Mouse (Mus musculus) layer of hippocampus, adult 11-12 months (tissue): Measurements from ENCODE around the gene Trpv2.

Source experiments
- DNase-seq: peaks from one replicate; pipeline ENCODE4 v3.0.0; 2022; ENCODE audit warnings: low spot score

Trpv2 gene

DNA sequence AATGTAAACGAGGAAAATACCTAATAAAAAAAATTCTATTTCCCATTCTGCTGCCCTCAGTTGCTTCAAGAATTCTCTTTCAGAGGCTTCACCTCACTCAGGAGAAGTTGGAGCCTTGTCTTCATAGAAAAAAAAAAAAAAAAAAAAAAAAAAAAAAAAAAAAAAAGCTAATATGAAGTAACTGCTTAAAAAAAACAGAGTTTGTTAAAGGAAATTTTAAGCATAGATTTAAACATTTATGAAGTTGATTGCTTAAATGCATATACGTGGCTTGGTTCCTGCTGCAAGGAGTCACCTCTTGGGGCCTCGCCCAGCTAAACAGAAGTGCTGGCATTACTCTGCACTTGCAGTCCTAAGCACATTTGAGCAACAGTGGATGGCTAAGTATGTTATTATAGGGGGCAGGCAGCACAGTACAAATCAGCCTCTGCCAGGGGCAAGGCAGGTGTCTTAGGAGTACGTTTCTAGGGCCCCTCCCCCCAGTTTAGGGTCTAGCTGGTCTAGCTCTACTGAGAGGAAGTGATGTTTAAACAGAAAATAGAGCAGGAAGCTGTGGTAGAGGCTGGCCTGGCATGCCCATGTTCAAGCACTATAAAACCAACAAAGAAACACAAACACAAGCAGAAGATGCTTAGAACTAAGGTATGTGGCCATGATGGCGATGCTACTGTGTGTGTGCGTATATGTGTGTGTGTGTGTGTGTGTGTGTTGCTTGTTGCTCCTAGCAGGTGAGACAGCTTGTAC, at the start of gene Trpv2:
TSS of gene Trpv2 (plus strand) at position 528 of the 744 bp plus-strand sequence.
- no peak for DNase-seq

- DNase-seq, result no peak
These were observed 37.2 kb upstream of the Trpv2 start for GRCm38 (mm10) chr11:62537089-62537488.

DNA sequence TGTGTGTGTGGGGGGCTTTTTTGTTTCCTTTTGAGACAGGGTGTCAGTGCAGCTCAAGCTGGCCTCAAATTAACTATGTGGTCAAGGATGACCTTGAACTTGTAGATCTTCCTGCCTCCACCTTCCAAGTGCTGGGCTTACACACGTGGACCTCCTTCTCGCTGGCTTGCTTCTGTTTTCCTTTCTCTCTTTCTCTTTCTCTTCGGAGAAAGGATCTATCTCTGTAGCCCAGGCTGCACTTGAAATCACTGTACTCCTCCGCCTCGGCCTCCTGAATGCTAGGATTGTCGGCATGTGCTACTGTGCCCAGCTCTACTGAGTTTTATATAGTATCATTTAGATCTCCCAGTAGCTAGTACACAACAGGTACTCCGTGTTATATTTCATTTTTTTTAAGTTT, 36.7 kb upstream of the Trpv2 start:
- DNase-seq, result no peak

DNA sequence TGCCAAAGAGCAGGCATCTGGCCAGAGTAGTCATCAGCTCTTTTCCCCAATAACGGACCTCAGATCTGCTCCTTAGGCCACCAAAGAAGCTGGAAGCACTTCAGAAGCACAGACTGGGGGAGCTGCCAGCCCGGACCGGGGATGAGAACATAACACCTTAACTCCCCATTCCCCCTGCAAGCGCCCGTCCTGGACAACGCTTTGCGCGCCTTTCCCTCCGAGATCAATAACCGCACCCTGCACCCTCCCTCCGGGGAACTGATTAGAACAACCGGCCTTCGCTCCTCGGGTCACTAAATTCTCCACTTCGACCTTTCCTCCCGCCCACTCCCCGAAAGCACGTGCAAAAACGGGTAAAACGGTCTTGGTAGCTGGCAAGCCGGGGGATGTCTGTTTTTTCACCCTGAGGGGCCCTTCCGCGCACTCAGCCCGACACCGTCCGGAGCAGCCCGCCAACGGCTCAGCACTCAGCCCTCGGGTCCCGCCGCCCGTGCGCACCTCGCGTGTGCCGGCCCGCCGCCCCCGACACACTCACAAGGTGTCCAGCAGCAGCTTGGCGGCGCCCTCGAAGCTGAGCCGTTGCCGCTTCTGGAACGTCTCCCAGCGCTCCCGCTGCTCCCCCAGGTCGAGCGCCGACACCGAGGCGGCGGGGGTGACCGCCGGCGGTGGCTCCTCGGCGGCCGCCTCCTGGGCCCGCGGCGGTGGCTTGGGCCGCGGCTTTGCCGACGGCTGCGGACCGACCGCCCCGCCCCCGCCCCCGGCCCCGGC, 35.8 kb upstream of the Trpv2 start:
- DNase-seq, result peak; percentile 38

- DNase-seq, result peak; percentile 63
These were observed 35.0 kb upstream of the Trpv2 start, which contains the start of gene Cenpv for GRCm38 (mm10) chr11:62539089-62539890. TSS of gene Cenpv (minus strand) at chr11:62539261.

- no peak for DNase-seq
These were observed 34.1 kb upstream of the Trpv2 start for GRCm38 (mm10) chr11:62540167-62540566.

DNA sequence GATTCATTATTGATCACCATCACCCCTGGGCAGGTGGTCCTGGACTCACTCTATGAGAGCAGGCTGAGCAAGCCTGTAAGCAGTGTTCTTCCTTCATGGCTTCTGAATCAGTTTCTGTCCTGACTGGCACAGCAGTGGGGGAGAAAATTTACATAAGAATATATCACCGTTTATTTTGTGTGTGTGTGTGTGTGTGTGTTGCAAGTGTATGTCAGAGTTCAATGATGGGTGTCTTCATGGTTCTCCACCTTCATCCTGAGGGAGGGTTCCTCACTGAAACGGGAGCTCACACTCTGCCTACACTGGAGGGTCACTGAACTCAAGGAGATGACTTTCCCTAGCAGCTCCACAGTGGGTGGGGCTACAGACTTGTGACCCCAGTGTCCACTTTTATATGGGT, 33.3 kb upstream of the Trpv2 start:
- DNase-seq, result no peak

GRCm38 (mm10) chr11:62541581-62541980, 32.7 kb upstream of the Trpv2 start:
- no peak for DNase-seq

GRCm38 (mm10) chr11:62543991-62544390, 30.3 kb upstream of the Trpv2 start:
- no peak for DNase-seq

GRCm38 (mm10) chr11:62549782-62550181, 24.5 kb upstream of the Trpv2 start:
- DNase-seq, result peak; percentile 71

DNA sequence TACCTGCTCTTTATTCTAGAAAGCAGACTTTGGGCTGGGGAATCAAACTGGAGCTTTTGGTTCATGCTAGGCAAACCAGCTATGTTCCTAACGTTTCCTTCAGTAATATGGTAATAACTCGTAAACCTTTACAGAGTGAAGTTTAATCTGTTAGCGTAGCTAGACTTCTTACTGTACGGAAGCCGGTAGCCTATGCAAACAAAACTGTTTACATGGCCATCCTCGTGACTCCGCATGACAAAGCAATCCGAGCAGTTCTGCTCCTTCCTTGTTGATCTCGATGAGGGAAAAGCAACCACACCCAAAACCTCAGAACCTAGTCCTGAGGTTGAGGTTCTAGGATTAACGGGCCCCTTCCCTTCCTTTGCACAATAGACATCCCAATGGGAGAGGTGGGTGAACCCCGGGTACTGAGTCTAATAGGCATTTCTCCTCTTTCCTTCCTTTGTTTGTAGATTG, 24.0 kb upstream of the Trpv2 start:
- peak; percentile 70 for DNase-seq

- DNase-seq, result peak; percentile 100
These were observed 23.5 kb upstream of the Trpv2 start, which contains the start of gene Ubb for GRCm38 (mm10) chr11:62550727-62551225. TSS of gene Ubb (plus strand) at chr11:62551171.

DNA sequence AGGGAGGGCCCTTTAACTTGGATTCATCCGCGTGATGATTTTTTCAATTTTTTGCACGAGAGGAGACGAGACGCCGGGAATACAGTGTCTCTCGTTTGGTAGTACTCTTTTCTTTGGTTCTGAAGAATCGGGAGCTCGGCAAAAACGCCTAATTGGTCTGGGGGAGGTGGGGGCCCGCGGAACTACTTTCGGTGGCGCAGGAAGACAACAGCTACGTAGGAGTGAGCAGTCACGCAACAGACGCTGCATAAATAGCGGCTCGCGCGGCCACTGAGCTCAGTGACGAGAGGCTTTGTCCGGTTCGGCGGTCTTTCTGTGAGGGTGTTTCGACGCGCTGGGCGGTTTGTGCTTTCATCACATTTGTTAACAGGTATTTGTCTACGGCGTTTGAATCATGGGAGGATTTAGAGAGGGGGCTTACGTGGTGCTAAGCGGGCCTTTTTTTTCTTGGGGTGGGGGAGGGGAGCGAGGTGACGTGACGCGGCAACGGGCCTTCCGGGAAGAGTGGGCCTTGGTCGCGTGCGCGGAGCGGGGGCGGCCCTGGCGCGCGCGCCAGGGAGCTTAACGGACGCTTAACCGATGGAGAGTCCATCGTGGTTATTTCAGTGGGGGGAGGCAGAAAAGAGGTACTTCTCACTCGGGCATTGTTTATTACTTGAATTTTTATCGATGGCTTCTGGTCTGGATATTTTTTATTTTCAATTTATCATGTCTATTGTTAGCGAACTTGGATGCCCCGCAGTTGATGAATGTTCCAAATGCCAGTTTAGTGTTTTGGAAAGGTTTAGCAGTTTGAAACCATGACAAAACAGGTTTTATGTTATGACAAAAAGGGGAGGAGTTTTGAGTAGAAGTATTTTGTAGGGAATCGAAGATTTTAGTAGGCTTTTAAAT, 22.8 kb upstream of the Trpv2 start:
- peak; percentile 91 for DNase-seq

DNA sequence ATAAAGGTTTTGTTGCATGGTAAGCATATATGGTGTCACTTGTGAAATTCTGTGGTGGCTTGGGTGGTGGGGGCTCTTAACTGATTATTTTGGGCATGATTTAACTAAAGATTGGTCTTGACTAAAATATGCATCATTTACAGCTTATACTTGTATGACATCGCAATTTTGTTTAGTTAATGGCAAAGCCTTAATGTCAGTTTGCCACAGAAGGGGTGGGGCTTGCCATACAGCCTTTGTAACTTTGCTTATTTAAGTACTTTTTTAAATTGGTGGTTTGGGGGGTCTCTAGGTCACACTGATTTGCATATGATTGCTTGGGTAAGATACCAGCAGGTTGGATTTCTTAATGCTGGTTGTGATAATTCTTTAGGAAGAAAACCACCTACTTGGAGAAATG, 21.1 kb upstream of the Trpv2 start:
- no peak for DNase-seq

DNA sequence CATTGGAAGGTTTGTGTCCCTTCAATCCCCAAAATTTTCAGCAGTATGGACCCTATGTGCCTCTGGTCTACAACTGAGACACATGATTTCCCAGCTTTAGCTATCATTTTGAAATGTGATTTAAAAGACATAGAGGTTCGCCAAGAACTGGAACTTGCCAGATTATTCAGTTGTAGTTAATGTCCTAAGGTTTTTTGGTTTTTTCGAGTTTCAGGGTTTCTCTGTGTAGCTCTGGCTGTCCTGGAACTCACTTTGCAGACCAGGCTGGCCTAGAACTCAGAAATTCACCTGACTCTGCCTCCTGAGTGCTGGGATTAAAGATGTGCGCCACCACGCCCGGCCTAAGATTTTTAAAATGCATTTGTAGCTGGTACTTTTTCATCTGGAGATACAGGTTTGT, 20.7 kb upstream of the Trpv2 start:
- no peak for DNase-seq

- no peak for DNase-seq
These were observed 20.0 kb upstream of the Trpv2 start for GRCm38 (mm10) chr11:62554163-62554855.

DNA sequence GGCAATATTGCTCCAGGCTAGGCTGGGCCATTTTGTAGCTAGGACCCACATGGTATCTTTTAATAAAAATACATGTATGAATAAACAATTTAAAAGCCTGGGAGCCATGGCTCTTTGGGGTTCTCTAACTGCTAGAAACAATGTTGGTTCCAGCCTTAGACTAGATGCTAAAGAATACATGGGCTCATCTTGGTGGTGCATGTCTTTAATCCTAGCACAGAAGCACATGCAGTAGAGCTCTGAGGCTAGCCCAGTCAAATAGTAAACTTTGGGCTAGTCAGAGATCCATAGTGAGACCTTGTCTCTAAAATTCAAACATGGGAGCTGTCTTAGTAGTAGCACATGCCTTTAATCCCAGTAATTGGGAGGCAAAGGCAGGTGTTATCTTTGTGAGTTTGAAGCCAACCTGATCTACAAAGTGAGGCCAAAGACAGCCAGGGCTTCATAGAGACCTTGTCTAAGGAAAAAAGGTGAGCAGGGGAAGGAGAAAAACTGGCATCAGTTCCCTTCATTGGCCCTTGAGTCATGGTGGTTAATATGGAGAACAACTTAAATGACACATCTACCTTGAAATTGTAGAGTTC, 19.3 kb upstream of the Trpv2 start:
- DNase-seq, result no peak

DNA sequence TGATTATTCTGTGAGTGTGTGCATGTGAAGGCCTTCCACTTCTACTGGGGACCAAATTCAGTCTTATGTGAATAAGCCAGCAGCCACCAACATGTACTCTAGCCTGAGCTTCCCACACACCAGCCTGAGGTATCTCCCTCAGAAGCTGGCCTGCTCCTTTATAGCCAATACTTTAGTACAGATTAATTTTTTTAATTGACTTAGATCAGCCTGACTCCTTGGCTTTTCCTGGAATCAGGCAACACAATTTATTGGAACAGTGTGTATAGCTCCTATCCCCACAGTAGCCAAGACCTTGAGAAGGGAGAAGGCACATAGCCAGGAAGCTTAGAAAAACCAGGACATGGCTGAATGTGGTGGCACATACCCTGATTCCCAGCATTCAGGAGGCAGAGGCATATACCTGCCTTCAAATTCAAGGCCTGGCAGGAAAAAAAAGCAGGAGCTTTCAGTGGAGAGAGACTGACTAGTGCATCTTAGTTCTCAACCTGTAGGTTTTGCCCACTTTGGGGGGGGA, 18.3 kb upstream of the Trpv2 start:
- no peak for DNase-seq

DNA sequence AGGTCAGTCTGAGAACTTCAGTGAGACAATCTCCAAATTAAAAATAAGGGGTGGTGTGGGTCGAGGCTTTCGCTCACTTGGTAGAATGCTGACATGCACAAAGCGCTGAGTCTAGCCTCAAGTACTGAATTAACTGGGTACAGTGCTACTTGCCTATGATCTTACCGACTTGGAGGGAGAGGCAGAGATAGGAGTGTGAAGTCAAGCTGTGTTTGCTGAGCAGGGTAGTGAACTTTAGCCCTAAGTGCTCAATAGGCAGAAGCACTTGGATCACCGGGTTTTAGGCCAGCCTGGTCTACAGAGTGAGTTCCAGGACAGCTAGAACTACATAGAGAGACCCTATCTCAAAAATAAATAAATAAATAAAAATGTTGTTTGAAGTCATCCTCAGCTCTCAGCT, 17.1 kb upstream of the Trpv2 start:
- no peak for DNase-seq

DNA sequence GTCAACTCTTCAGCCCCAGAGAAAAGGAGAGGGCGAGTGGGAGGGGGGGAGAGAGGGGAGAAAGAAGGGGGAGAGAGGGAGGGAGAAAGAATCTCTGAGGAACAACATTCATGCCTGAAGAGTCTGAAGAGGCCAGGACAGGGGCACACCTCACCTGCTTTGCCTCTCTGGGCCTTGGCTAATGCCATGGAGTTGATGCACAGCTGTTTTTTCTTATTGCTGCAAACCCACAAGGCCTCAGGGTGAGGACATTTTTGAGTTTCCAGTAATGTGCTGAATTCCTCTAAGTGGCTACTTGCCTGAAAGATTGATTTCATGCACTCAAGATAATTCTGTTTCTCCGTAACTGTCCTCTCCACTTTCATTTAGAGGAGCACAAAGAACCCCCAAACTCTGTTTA, 16.1 kb upstream of the Trpv2 start:
- no peak for DNase-seq
